In the genomic region with DNA sequence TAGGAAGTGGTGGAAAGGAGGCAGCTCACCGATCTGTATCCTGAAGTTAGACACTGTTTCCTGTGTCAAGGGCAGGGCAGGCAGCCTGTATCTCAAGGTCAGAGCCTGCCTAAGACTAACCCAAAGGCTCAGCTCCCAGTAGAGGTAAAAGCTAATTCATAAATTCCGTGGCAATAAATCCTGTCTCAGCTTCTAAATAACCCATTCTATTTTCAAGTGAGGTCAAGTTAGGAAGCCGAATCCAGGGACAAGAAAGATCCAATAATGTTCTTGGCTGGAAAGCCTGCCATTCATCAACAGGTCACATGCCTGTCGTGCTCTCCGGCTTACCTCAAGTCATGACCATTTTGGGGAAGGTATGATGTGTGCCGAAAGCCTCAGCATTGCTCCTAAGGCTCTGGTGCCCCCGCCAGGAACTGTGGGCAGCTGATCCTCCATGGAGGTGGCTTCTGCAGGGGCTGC, we compare ENCODE assay signal across 12 mouse cellular contexts. TPM values are rescaled to one million over a fixed set of nuclear protein-coding genes. Genes with fewer than 3 reads are reported as not detected.
A peak's percentile ranks its signal among the peaks of the same experiment; 100 is the strongest.
DNase-seq lines count a peak whose midpoint lies in the region; ATAC-seq and TF ChIP-seq lines count a peak whose summit lies in the region.
"Had no signal": no experiment of that assay in that cellular context is flagged by ENCODE, and none has a peak within 500 bp of the region (broad histone marks: within the 10 kb centered on the region; RNA-seq: fewer than 3 reads in every experiment).

No protein-coding gene starts in this region.

- no peak overlapping the region for H3K4me2 ChIP-seq in intestine, postnatal 0 days (replicated peaks; ENCODE audit: low read depth)
- H3K4me2 ChIP-seq in intestine, embryonic 15.5 days (replicated peaks) = no peak overlapping the region
- H3K4me2 ChIP-seq in kidney, postnatal 0 days (ENCODE audit: low read length) = no peak overlapping the region
- H3K4me2 ChIP-seq in forebrain, embryonic 13.5 days = no peak overlapping the region

- peak; percentile 14 for DNase-seq in adrenal gland, postnatal 10 days
- no peak for DNase-seq in heart, embryonic 10.5 days (ENCODE audit: low spot score)
- DNase-seq in kidney, postnatal 0 days (ENCODE audit: low spot score) = peak; percentile 46
- DNase-seq in frontal cortex, postnatal 25 days (ENCODE audit: low spot score in 2 of 2) = no peak
- no peak for DNase-seq in cerebellum, postnatal 10 days
- DNase-seq: right cerebral cortex, postnatal 14 days had no signal

- 56% methylated on average over 7 of the region's 7 CpGs for WGBS in intestine, postnatal 0 days
- WGBS in intestine, embryonic 15.5 days = 48% methylated on average over 7 of the region's 7 CpGs
- 62% methylated on average over 7 of the region's 7 CpGs for WGBS in heart, embryonic 10.5 days
- WGBS in kidney, postnatal 0 days = 34% methylated on average over 7 of the region's 7 CpGs
- 89% methylated on average over 7 of the region's 7 CpGs for WGBS in forebrain, embryonic 13.5 days

- no peak overlapping the region for H3K4me3 ChIP-seq in intestine, postnatal 0 days (ENCODE audit: low read depth, low read length)
- H3K4me3 ChIP-seq in intestine, embryonic 15.5 days (replicated peaks) = no peak overlapping the region
- H3K4me3 ChIP-seq in heart, embryonic 10.5 days = no peak overlapping the region
- no peak overlapping the region for H3K4me3 ChIP-seq in kidney, postnatal 0 days (replicated peaks; ENCODE audit: low read depth, low read length)
- no peak overlapping the region for H3K4me3 ChIP-seq in forebrain, embryonic 13.5 days
- H3K4me3 ChIP-seq: forebrain, embryonic 10.5 days had no signal

- H3K27me3 ChIP-seq in intestine, postnatal 0 days (replicated peaks; ENCODE audit: control insufficient read depth, insufficient read depth, low read length) = no peaks in the 10 kb centered on the region
- no peaks in the 10 kb centered on the region for H3K27me3 ChIP-seq in intestine, embryonic 15.5 days (replicated peaks)
- H3K27me3 ChIP-seq in heart, embryonic 10.5 days (ENCODE audit: insufficient read depth, poor library complexity, severe bottlenecking) = no peaks in the 10 kb centered on the region
- no peaks in the 10 kb centered on the region for H3K27me3 ChIP-seq in kidney, postnatal 0 days (ENCODE audit: insufficient read depth, low read length)
- H3K27me3 ChIP-seq in forebrain, embryonic 13.5 days = no peaks in the 10 kb centered on the region

- no peaks in the 10 kb centered on the region for H3K4me1 ChIP-seq in intestine, postnatal 0 days (replicated peaks; ENCODE audit: control insufficient read depth, insufficient read depth, low read length)
- no peaks in the 10 kb centered on the region for H3K4me1 ChIP-seq in intestine, embryonic 15.5 days (replicated peaks)
- H3K4me1 ChIP-seq in heart, embryonic 10.5 days = peaks cover 4% of the 10 kb centered on the region
- peaks cover 3% of the 10 kb centered on the region; the same call in 1 of the 2 replicates for H3K4me1 ChIP-seq in kidney, postnatal 0 days (replicated peaks; ENCODE audit: insufficient read depth, low read length)
- H3K4me1 ChIP-seq in forebrain, embryonic 13.5 days = peaks cover 8% of the 10 kb centered on the region

- H3K36me3 ChIP-seq in intestine, postnatal 0 days (ENCODE audit: control insufficient read depth, insufficient read depth) = no peaks in the 10 kb centered on the region
- H3K36me3 ChIP-seq in intestine, embryonic 15.5 days = no peaks in the 10 kb centered on the region
- no peaks in the 10 kb centered on the region for H3K36me3 ChIP-seq in heart, embryonic 10.5 days
- no peaks in the 10 kb centered on the region for H3K36me3 ChIP-seq in kidney, postnatal 0 days (ENCODE audit: insufficient read depth, low read length)
- H3K36me3 ChIP-seq in forebrain, embryonic 13.5 days (ENCODE audit: poor library complexity, severe bottlenecking) = no peaks in the 10 kb centered on the region
- H3K36me3 ChIP-seq: forebrain, embryonic 10.5 days had no signal

- no peaks in the 10 kb centered on the region for H3K9me3 ChIP-seq in intestine, postnatal 0 days (ENCODE audit: control insufficient read depth)
- no peaks in the 10 kb centered on the region for H3K9me3 ChIP-seq in intestine, embryonic 15.5 days
- H3K9me3 ChIP-seq in heart, embryonic 10.5 days = no peaks in the 10 kb centered on the region
- H3K9me3 ChIP-seq in kidney, postnatal 0 days (replicated peaks; ENCODE audit: low read length) = no peaks in the 10 kb centered on the region
- H3K9me3 ChIP-seq in forebrain, embryonic 13.5 days (replicated peaks) = no peaks in the 10 kb centered on the region
- H3K9me3 ChIP-seq: forebrain, embryonic 10.5 days had no signal

- ATAC-seq in intestine, postnatal 0 days = no peak
- no peak for ATAC-seq in intestine, embryonic 15.5 days
- ATAC-seq in kidney, postnatal 0 days (replicated peaks; ENCODE audit: low FRiP score, low read depth) = no peak
- no peak for ATAC-seq in forebrain, embryonic 13.5 days
- ATAC-seq: activated CD4-positive, CD25-positive, alpha-beta regulatory T cell, adult 4 months; hindbrain, postnatal 0 days had no signal

- H3K27ac ChIP-seq in intestine, postnatal 0 days (ENCODE audit: low read depth, low read length) = no peak overlapping the region
- H3K27ac ChIP-seq in intestine, embryonic 15.5 days = no peak overlapping the region
- H3K27ac ChIP-seq in heart, embryonic 10.5 days = peak overlapping the region; percentile 56; the same call in 1 of the 2 replicates
- H3K27ac ChIP-seq in kidney, postnatal 0 days = no peak overlapping the region
- no peak overlapping the region for H3K27ac ChIP-seq in forebrain, embryonic 13.5 days
- H3K27ac ChIP-seq: forebrain, embryonic 10.5 days; hindbrain, postnatal 0 days had no signal

- TF ChIP-seq CTCF in intestine, postnatal 0 days (IDR thresholded peaks at IDR 0.05; ENCODE audit: low read depth) = peak; percentile 34
- 0 out of 2 replicates have a peak, but pooled peaks have one; percentile 37 for TF ChIP-seq CTCF in kidney, postnatal 0 days (IDR thresholded peaks at IDR 0.05; ENCODE audit: low read depth)

- H3K9ac ChIP-seq in intestine, postnatal 0 days (ENCODE audit: low read depth, low read length) = no peak overlapping the region
- H3K9ac ChIP-seq in intestine, embryonic 15.5 days = no peak overlapping the region
- H3K9ac ChIP-seq in kidney, postnatal 0 days (ENCODE audit: low read depth, low read length) = no peak overlapping the region
- no peak overlapping the region for H3K9ac ChIP-seq in forebrain, embryonic 13.5 days

RNA-seq across cellular contexts. Expression of a gene that starts 33.4 kb away (rescaled TPM):
- polyA plus RNA-seq in intestine, postnatal 0 days (2015; fragmentation: Nextera tagmentation; extraction: Ambion mirVana) = 59.4 and 62.3 TPM in 2 replicates
- 37.1 and 42.7 TPM in 2 replicates for polyA plus RNA-seq in intestine, embryonic 15.5 days (2015; fragmentation: Nextera tagmentation; extraction: Ambion mirVana)
- total RNA-seq in adrenal gland, postnatal 10 days (2021) = 10 to 100 TPM; 36.7 to 45.4 TPM
- polyA plus RNA-seq in heart, embryonic 10.5 days (2016; fragmentation: Nextera tagmentation; extraction: Ambion mirVana) = 43.7 and 44.9 TPM in 2 replicates
- polyA plus RNA-seq in kidney, postnatal 0 days (2015; fragmentation: Nextera tagmentation; extraction: Ambion mirVana) = 46.5 and 47.7 TPM in 2 replicates
- polyA plus RNA-seq in forebrain, embryonic 13.5 days (2015; fragmentation: Nextera tagmentation; extraction: Ambion mirVana) = 28.0 and 29.7 TPM in 2 replicates

RNA-seq across cellular contexts. Expression of a gene that starts 56.5 kb away (rescaled TPM):
- 0.93 and 1.0 TPM in 2 replicates for polyA plus RNA-seq in intestine, postnatal 0 days (2015; fragmentation: Nextera tagmentation; extraction: Ambion mirVana)
- polyA plus RNA-seq in intestine, embryonic 15.5 days (2015; fragmentation: Nextera tagmentation; extraction: Ambion mirVana) = 0.14 and 0.27 TPM in 2 replicates
- 1 to 10 TPM; 1.7 to 1.9 TPM for total RNA-seq in adrenal gland, postnatal 10 days (2021)
- 0.12 and 0.23 TPM in 2 replicates for polyA plus RNA-seq in heart, embryonic 10.5 days (2016; fragmentation: Nextera tagmentation; extraction: Ambion mirVana)
- polyA plus RNA-seq in kidney, postnatal 0 days (2015; fragmentation: Nextera tagmentation; extraction: Ambion mirVana) = 0.76 and 0.87 TPM in 2 replicates
- 13.6 TPM in 2 replicates for polyA plus RNA-seq in forebrain, embryonic 13.5 days (2015; fragmentation: Nextera tagmentation; extraction: Ambion mirVana)
- polyA plus RNA-seq: activated CD4-positive, CD25-positive, alpha-beta regulatory T cell, adult 4 months had no signal

Comparison
In these comparisons a context has a peak if more than half of its experiments do, and no peak if none do; other contexts are left out.
1. DNase-seq: peak in adrenal gland, postnatal 10 days (single experiment) and kidney, postnatal 0 days (single experiment); none in heart, embryonic 10.5 days (single experiment), frontal cortex, postnatal 25 days (0 of 2) and cerebellum, postnatal 10 days (0 of 2).